Mouse (Mus musculus) T-helper 17 cell (primary cell): ENCODE data around the gene Gm13696.
"Not testable (repeated sequence)": the region's sequence is repeated elsewhere in the genome, so short reads cannot be mapped to it uniquely, and the experiment has no call there.

Source experiments
- in situ Hi-C, 2 experiments: fragments of 300-600 bp; cut with MboI, MseI; formaldehyde crosslinking; loops; 1 replicate in 1 of 2; 2 replicates in 1 of 2; pipeline ENCODE4 v1.15.1; 2025; ENCODE audit warnings: high pct_unique_total_duplicates in 2 of 2

Gm13696 gene

DNA sequence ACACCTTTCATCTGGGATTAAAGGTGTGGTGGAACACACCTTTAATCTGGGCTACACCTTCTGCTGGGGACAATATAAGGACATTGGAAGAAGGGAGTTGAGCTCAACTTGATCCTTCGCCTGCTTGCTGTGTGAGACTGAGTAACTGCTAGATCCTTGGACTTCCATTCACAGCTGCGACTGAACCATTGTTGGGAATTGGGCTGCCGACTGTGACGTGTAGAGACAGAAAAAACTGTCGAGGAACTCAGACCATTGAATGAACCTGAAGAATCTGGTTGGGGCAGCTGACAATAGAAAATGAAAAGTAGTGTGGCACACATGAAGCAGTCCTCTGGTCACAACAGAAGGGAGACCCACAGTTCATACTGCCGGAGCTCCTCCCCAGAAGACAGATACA, at the start of gene Gm13696:
Gene Gm13696 (plus strand): TSS at position 301 of the 400 bp plus-strand sequence.
- in situ Hi-C loops, result loop anchor here in 1 of 2 experiments (10.0 kb wide), 1 partner anchor 158 kb away; the partner anchor contains the start of gene Fam171b

- in situ Hi-C loops, result loop anchor here in 1 of 2 experiments (10.0 kb wide), 1 partner anchor 55 kb away; the partner anchor contains the start of gene Gm13697
Measured at GRCm38 (mm10) chr2:83929478-83930088, 43.3 kb upstream of the Gm13696 start.

GRCm38 (mm10) chr2:83940931-83941361, 32.0 kb upstream of the Gm13696 start, which contains the start of gene Zswim2:
TSS of gene Zswim2 (minus strand) at chr2:83941228.
- in situ Hi-C loops, result loop anchor here in 1 of 2 experiments (5.0 kb wide), 1 partner anchor 36 kb away; the partner anchor contains the start of gene Gm13694

DNA sequence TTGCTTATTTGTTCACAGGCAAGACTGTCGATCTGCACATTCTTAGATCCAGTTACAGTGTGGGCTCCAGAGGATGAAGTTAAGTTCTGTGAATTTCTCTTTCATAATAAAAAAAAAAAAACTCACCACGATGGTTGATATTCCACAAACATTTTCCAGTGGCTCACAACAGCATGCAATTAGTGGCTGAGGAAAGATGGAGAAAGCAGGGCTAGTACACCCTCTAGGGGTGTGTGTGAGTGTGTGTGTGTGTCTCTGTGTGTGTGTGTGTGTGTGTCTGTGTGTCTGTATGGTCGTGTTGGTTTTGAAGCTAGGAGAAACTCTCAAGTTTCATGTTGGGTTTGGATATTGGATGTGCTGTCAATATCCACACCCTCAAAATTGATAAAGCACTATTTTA, 31.5 kb upstream of the Gm13696 start:
- in situ Hi-C loops, result loop anchor here in 1 of 2 experiments (5.0 kb wide), 1 partner anchor 36 kb away; the partner anchor contains the start of gene Gm13694

DNA sequence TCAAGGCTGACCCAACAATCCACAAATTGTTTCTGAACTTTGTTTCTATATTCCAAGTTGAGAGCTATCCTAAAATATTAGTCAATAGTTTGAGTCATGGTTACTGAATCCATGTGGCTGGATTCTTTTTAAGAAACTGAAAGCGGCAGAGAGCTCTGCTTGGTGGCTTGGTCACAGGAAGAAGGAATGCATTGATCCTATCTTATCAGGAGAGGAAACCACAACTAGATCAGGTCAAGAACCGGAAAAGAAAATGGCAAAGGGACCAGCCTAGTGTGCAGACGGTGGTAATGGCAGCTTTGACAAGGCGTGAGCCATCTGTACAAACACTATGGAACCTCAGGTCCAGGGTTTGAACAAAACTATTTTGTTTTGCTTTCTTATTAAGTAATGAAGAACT, 31.1 kb upstream of the Gm13696 start:
- in situ Hi-C loops, result loop anchor here in 1 of 2 experiments (5.0 kb wide), 1 partner anchor 36 kb away; the partner anchor contains the start of gene Gm13694

DNA sequence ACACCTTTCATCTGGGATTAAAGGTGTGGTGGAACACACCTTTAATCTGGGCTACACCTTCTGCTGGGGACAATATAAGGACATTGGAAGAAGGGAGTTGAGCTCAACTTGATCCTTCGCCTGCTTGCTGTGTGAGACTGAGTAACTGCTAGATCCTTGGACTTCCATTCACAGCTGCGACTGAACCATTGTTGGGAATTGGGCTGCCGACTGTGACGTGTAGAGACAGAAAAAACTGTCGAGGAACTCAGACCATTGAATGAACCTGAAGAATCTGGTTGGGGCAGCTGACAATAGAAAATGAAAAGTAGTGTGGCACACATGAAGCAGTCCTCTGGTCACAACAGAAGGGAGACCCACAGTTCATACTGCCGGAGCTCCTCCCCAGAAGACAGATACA, 17.5 kb upstream of the Gm13696 start, which contains the start of gene Gm13698:
Gene Gm13698 (plus strand): TSS at position 301 of the 400 bp plus-strand sequence.
- in situ Hi-C loops, result not testable (repeated sequence)

DNA sequence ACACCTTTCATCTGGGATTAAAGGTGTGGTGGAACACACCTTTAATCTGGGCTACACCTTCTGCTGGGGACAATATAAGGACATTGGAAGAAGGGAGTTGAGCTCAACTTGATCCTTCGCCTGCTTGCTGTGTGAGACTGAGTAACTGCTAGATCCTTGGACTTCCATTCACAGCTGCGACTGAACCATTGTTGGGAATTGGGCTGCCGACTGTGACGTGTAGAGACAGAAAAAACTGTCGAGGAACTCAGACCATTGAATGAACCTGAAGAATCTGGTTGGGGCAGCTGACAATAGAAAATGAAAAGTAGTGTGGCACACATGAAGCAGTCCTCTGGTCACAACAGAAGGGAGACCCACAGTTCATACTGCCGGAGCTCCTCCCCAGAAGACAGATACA, 11.7 kb upstream of the Gm13696 start, which contains the start of gene Gm13693:
Gene Gm13693 (plus strand): TSS at position 301 of the 400 bp plus-strand sequence.
- in situ Hi-C loops, result loop anchor here (5.0 to 10.0 kb wide), 2 partner anchors 41 to 484 kb away; no protein-coding TSS in a partner anchor

DNA sequence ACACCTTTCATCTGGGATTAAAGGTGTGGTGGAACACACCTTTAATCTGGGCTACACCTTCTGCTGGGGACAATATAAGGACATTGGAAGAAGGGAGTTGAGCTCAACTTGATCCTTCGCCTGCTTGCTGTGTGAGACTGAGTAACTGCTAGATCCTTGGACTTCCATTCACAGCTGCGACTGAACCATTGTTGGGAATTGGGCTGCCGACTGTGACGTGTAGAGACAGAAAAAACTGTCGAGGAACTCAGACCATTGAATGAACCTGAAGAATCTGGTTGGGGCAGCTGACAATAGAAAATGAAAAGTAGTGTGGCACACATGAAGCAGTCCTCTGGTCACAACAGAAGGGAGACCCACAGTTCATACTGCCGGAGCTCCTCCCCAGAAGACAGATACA, 5.9 kb upstream of the Gm13696 start, which contains the start of gene Gm13695:
Gene Gm13695 (plus strand): TSS at position 301 of the 400 bp plus-strand sequence.
- in situ Hi-C loops, result loop anchor here in 1 of 2 experiments (10.0 kb wide), 1 partner anchor 478 kb away; no protein-coding TSS in a partner anchor

- in situ Hi-C loops, result loop anchor here (5.0 to 25.0 kb wide), 3 partner anchors 36 to 659 kb away; partner anchors contain the start of genes Fam171b (in 1 of the 2) and Zswim2 (in 1 of the 2)
Measured at GRCm38 (mm10) chr2:83978633-83979032, 5.7 kb downstream of the Gm13696 start, which contains the start of gene Gm13694. TSS of gene Gm13694 (plus strand) at chr2:83978933.

GRCm38 (mm10) chr2:83984443-83984842, 11.5 kb downstream of the Gm13696 start, which contains the start of gene Gm13697:
TSS of gene Gm13697 (plus strand) at chr2:83984743.
- in situ Hi-C loops, result loop anchor here in 1 of 2 experiments (10.0 to 25.0 kb wide), 2 partner anchors 60 to 653 kb away; no protein-coding TSS in a partner anchor

DNA sequence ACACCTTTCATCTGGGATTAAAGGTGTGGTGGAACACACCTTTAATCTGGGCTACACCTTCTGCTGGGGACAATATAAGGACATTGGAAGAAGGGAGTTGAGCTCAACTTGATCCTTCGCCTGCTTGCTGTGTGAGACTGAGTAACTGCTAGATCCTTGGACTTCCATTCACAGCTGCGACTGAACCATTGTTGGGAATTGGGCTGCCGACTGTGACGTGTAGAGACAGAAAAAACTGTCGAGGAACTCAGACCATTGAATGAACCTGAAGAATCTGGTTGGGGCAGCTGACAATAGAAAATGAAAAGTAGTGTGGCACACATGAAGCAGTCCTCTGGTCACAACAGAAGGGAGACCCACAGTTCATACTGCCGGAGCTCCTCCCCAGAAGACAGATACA, 17.3 kb downstream of the Gm13696 start, which contains the start of gene Gm13691:
Gene Gm13691 (plus strand): TSS at position 301 of the 400 bp plus-strand sequence.
- in situ Hi-C loops, result loop anchor here (5.0 to 25.0 kb wide), 2 partner anchors 452 to 647 kb away; no protein-coding TSS in a partner anchor

DNA sequence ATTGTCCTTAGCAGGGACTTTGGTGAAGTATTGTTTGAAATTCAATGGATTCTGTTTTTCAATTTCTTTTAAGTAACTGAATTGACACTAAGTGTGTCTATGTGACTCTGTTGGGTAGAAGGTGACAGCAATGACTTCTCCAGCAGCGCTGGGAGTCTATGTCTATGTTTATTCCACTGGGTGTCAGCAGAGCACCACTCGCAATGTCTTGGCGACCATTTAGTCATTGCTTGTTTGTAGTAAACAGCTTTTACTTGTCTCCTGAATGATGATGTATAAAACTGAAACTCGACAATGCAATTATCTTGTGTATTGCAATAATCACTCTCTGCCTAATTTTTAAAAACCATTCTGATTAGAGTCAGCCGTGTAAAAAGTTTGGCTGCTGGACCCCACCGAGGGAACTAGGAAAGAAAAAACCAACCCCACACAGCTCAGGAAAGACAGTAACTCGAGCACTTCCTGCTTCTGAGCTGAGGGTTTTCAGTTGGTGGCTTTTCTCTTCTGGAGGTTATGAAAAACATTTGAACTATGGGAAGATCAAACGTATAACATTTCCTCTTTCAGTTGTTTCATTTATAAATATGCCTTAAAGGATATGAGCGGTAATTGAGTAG, 20.8 kb downstream of the Gm13696 start:
- in situ Hi-C loops, result loop anchor here (5.0 to 25.0 kb wide), 2 partner anchors 449 to 644 kb away; no protein-coding TSS in a partner anchor

DNA sequence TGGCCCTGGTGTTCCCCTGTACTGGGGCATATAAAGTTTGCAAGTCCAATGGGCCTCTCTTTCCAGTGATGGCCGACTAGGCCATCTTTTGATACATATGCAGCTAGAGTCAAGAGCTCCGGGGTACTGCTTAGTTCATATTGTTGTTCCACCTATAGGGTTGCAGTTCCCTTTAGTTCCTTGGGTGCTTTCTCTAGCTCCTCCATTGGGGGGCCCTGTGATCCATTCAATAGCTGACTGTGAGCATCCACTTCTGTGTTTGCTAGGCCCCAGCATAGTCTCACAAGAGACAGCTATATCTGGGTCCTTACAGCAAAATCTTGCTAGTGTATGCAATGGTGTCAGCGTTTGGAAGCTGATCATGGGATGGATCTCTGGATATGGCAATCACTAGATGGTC, 21.6 kb downstream of the Gm13696 start:
- in situ Hi-C loops, result loop anchor here (5.0 to 25.0 kb wide), 2 partner anchors 448 to 643 kb away; no protein-coding TSS in a partner anchor

GRCm38 (mm10) chr2:84008913-84009312, 36.0 kb downstream of the Gm13696 start:
- in situ Hi-C loops, result no loop called here

DNA sequence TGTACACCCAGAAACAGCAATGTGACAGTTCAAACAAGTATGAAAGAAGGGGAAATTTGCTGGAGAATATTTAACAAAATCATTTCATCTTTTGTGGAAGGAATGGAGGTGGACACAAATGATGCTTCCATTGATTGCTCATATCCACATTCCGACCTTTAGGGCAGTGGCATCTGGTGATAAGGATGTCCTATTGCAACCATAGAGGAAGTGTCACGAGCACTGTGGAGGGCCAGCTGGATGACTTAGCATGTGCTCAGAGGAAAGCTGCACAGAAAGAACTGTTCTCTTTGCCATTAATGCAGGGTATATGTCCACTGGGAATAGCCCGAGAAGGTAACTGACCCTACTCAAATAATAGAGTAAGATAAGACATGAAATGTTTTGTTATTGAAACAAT, 36.9 kb downstream of the Gm13696 start:
- in situ Hi-C loops, result no loop called here

DNA sequence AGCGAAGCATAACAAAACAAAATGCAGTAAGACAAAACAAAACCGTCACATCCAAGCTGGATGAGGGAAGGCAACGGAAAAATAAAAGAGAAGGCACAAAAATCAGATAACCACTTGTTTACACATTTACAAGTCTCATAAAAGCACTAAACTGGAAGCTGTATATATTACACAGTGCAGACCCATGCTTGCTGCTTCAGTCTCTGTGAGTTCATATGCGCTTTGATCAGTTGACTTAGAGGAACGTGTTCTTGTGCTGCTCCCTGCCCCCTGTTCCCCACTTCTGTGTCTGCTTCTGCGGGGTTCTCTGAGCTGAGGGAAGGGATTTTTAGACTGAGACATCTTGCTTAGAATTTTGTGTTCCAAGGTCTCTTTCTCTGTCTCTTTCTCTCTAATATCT, 41.6 kb downstream of the Gm13696 start:
- in situ Hi-C loops, result no loop called here

DNA sequence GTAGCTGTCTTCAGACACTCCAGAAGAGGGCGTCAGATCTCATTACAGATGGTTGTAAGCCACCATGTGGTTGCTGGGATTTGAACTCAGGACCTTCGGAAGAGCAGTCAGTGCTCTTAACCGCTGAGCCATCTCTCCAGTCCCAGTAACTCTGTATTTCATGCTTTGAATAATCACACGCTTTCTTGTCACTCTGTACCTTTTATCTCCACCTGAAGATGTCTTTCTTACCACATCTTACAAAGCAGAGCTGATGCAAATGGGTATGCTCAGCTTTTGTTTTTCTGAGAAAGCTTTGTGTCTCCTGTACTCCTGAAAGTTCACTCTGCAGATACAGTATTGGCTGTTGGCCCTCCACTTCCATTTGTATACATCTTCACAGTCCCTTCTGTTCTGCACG, 43.4 kb downstream of the Gm13696 start:
- in situ Hi-C loops, result not testable (repeated sequence)

DNA sequence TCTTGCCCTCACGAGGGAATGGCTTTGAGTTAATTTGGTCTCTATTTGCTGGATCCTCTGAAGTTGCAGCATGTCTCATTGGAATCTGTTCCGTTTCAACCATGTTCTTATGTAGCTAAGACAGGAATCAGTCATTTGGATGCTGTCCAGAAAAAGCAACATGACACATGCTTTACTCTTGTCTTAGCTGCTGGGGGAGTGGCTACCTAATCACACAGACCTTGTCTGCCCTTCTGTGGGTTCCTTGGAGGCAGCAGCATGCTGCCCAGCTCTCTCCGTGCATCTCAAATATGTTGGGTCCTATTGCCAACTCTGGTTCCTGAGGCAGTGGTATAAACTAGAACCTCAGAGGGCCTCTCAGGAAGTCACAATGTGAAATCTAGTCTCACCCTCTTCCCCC, 45.4 kb downstream of the Gm13696 start:
- in situ Hi-C loops, result no loop called here

DNA sequence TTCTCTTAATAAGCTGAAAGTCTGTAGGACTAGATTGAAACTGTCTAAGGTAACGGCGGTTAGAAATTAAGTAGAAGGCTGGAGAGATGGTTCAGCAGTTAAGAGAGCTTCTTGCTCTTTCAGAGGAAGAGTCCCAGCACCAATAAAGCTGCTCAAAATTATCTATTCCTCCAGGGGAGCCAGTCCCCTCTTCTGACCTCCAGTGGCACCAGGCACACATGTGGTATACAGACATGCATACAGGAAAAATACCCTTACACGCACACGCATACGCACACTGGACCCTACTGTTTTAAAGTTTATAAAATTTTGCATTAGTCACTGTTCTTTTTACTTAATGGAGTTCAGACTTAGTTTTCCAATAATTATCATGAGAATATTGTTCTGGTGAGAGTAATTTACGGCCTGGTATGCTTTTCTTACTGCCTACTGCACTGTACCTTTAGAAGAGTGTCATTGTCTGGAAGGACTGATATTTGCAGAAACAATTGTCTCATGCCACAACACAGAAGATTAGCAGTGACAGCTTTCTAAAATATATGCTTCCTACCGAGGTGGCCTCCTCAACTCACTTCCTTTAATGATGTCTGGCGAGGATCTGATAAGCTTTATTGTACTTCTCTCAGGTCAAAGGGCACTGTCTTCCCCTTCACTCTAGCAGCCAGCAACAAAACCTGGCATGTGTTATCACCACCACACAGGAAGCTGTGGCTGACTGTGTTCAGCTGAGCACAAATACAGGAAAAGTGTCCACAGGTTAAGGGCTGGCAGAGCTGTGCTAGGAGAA, 46.8 kb downstream of the Gm13696 start:
- in situ Hi-C loops, result no loop called here

DNA sequence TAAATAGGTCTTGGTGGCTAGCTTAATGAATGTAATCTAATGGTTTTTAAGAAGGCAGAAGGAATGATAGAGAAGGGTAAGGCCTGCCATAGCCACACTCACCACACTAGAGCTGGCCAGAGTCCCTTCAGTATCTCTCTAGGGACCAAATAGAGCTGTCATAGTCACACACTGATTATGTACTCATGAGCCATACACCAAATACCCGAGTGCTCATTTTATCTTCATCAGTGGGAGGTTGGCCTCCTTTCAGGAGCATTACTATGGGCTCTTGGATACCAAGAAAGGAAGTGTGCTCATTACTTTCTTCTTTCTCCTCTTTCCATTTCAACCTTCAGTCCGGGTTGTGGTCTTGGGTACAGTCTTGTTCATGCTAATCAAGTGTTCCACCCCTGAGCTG, 49.0 kb downstream of the Gm13696 start:
- in situ Hi-C loops, result no loop called here

DNA sequence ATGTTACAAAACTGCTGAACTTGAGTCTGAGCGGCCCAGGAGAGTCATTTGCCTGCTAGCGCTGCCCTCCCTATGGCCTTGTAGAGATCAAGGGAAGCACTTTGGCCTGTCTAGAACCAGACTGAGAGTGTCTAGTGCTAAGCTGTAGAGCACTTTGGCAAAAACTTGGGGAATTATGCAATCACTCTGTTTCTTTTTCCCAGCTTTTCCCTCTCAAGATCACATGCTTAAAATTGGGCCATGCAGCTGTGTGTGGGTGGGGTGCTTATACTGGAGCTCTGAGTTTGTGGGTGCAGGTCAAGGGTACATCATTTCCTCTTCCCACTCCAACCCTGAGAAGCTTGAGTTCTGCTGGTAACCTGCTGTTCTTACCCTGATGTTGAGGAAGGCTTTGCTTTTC, 50.0 kb downstream of the Gm13696 start:
- in situ Hi-C loops, result no loop called here
